Mouse (Mus musculus) embryonic facial prominence, embryonic 10.5 days (tissue): ENCODE results near the gene Ash1l. TPM values are rescaled to one million over a fixed set of nuclear protein-coding genes. Genes with fewer than 3 reads are reported as not detected.
A peak's percentile ranks its signal among the peaks of the same experiment; 100 is the strongest.

ENCODE experiments used
- DNase-seq: peaks from one replicate; pipeline ENCODE4 v3.0.0-alpha.2; 2017; ENCODE audit warnings: low spot score
- H3K27ac ChIP-seq: fragments of 300-500 bp; sonication (generic); replicated peaks from 2 replicates; pipeline ENCODE4 v1.5.1; 2016; ENCODE audit warnings: mild to moderate bottlenecking
- H3K27me3 ChIP-seq: fragments of 300-500 bp; sonication (generic); replicated peaks from 2 replicates; pipeline ENCODE4 v1.6.1; 2016; ENCODE audit warnings: low read depth, mild to moderate bottlenecking; ENCODE audit not compliant: poor library complexity, severe bottlenecking
- H3K36me3 ChIP-seq: fragments of 300-500 bp; sonication (generic); replicated peaks from 2 replicates; pipeline ENCODE4 v1.6.1; 2016; ENCODE audit warnings: mild to moderate bottlenecking, moderate library complexity
- H3K4me1 ChIP-seq: fragments of 300-500 bp; sonication (generic); 2 replicates; pipeline ENCODE4 v1.6.1; 2016
- H3K4me3 ChIP-seq: fragments of 300-500 bp; sonication (generic); 2 replicates; pipeline ENCODE4 v1.5.1; 2016; ENCODE audit warnings: mild to moderate bottlenecking, moderate library complexity
- H3K9me3 ChIP-seq: fragments of 300-500 bp; sonication (generic); 2 replicates; pipeline ENCODE4 v1.6.1; 2016; ENCODE audit warnings: mild to moderate bottlenecking
- WGBS: fragments of 180-500 bp; shearing (Covaris S2); methylation state at CpG from one replicate; pipeline ENCODE4 v1.1.7; 2016; 5-methylcytosine and 5-hydroxymethylcytosine counted together
- polyA plus RNA-seq: library from polyadenylated mRNA; unstranded; fragments of >200 nt; fragmentation: Nextera tagmentation; extraction: Ambion mirVana; gene quantifications from 2 replicates; pipeline ENCODE4 v1.2.1, GENCODE M21; 2016

Gene Ash1l
- polyA plus RNA-seq, 1 experiment from 2014 or later, result 16.3 TPM

- Histone ChIP-seq H3K4me1 (peaks cover 43% of the 10 kb centered on the region), H3K36me3 (peaks cover 28% of the 10 kb centered on the region), H3K27ac (peak overlapping the region; percentile 88), H3K27me3 (no peaks in the 10 kb centered on the region), H3K9me3 (no peaks in the 10 kb centered on the region), H3K4me3 (peak overlapping the region; percentile 83)
- DNase-seq, result no peak
- 65% methylated on average over 12 of the region's 12 CpGs for WGBS
These were observed 152.3 kb downstream of the Ash1l start for GRCm38 (mm10) chr3:89102495-89103290.

GRCm38 (mm10) chr3:89103291-89103595 is 152.8 kb downstream of the Ash1l start:
- peaks cover 38% of the 10 kb centered on the region for H3K4me1 ChIP-seq
- WGBS, result 81% methylated on average over 4 of the region's 4 CpGs
- H3K36me3 ChIP-seq, result peaks cover 22% of the 10 kb centered on the region
- H3K4me3 ChIP-seq, result no peak overlapping the region
- H3K9me3 ChIP-seq, result no peaks in the 10 kb centered on the region
- no peaks in the 10 kb centered on the region for H3K27me3 ChIP-seq
- H3K27ac ChIP-seq, result 0 out of 2 replicates have a peak overlapping the region, but pooled peaks have one; percentile 88
- no peak for DNase-seq

- no peaks in the 10 kb centered on the region for H3K36me3 ChIP-seq
- no peaks in the 10 kb centered on the region for H3K9me3 ChIP-seq
- peaks cover 12% of the 10 kb centered on the region for H3K4me1 ChIP-seq
- no peak overlapping the region for H3K4me3 ChIP-seq
- H3K27me3 ChIP-seq, result no peaks in the 10 kb centered on the region
- H3K27ac ChIP-seq, result no peak overlapping the region
- no peak for DNase-seq
These were observed 156.5 kb downstream of the Ash1l start for GRCm38 (mm10) chr3:89106881-89107280.

- 68% methylated on average over 3 of the region's 3 CpGs for WGBS
- no peaks in the 10 kb centered on the region for H3K36me3 ChIP-seq
- H3K27ac ChIP-seq, result no peak overlapping the region
- H3K27me3 ChIP-seq, result no peaks in the 10 kb centered on the region
- no peaks in the 10 kb centered on the region for H3K9me3 ChIP-seq
- no peak overlapping the region for H3K4me3 ChIP-seq
- no peak for DNase-seq
- H3K4me1 ChIP-seq, result peaks cover 8% of the 10 kb centered on the region
These were observed 157.1 kb downstream of the Ash1l start for GRCm38 (mm10) chr3:89107545-89107944.

- 71% methylated on average over 1 of the region's 1 CpGs for WGBS
- no peak overlapping the region for H3K27ac ChIP-seq
These were observed 157.7 kb downstream of the Ash1l start for GRCm38 (mm10) chr3:89108146-89108545.

GRCm38 (mm10) chr3:89113058-89113457 is 162.6 kb downstream of the Ash1l start:
- Histone ChIP-seq H3K27me3 (no peaks in the 10 kb centered on the region), H3K9me3 (no peaks in the 10 kb centered on the region), H3K27ac (no peak overlapping the region), H3K4me1 (no peaks in the 10 kb centered on the region), H3K36me3 (no peaks in the 10 kb centered on the region), H3K4me3 (no peak overlapping the region)
- WGBS, result 87% methylated on average over 4 of the region's 4 CpGs
- no peak for DNase-seq

More at GRCm38 (mm10) chr3:89108146-89108545, 157.7 kb downstream of the Ash1l start:
- Histone ChIP-seq H3K4me1 (peaks cover 2% of the 10 kb centered on the region; the same call in 1 of the 2 replicates), H3K36me3 (no peaks in the 10 kb centered on the region), H3K4me3 (no peak overlapping the region), H3K27me3 (no peaks in the 10 kb centered on the region), H3K9me3 (no peaks in the 10 kb centered on the region)
- DNase-seq, result no peak

- Histone ChIP-seq H3K27me3 (no peaks in the 10 kb centered on the region), H3K36me3 (no peaks in the 10 kb centered on the region), H3K4me1 (no peaks in the 10 kb centered on the region), H3K9me3 (no peaks in the 10 kb centered on the region), H3K4me3 (no peak overlapping the region), H3K27ac (no peak overlapping the region)
- DNase-seq, result no peak
- WGBS, result 7% methylated on average over 2 of the region's 2 CpGs
These were observed 165.1 kb downstream of the Ash1l start for GRCm38 (mm10) chr3:89115522-89115921.

GRCm38 (mm10) chr3:89123313-89123712 is 172.9 kb downstream of the Ash1l start:
- no peak for DNase-seq

GRCm38 (mm10) chr3:89124241-89124640 is 173.8 kb downstream of the Ash1l start:
- Histone ChIP-seq H3K27ac (no peak overlapping the region), H3K4me3 (no peak overlapping the region), H3K27me3 (no peaks in the 10 kb centered on the region), H3K9me3 (no peaks in the 10 kb centered on the region), H3K4me1 (peaks cover 6% of the 10 kb centered on the region), H3K36me3 (no peaks in the 10 kb centered on the region)
- WGBS, result 88% methylated on average over 3 of the region's 3 CpGs
- no peak for DNase-seq

More at GRCm38 (mm10) chr3:89123313-89123712, 172.9 kb downstream of the Ash1l start:
- Histone ChIP-seq H3K9me3 (no peaks in the 10 kb centered on the region), H3K4me1 (no peaks in the 10 kb centered on the region), H3K27ac (no peak overlapping the region), H3K4me3 (no peak overlapping the region), H3K36me3 (no peaks in the 10 kb centered on the region), H3K27me3 (no peaks in the 10 kb centered on the region)
- 85% methylated on average over 2 of the region's 2 CpGs for WGBS

- H3K4me1 ChIP-seq, result peaks cover 6% of the 10 kb centered on the region
- no peaks in the 10 kb centered on the region for H3K36me3 ChIP-seq
- WGBS, result 84% methylated on average over 3 of the region's 3 CpGs
- no peaks in the 10 kb centered on the region for H3K9me3 ChIP-seq
- no peak overlapping the region for H3K4me3 ChIP-seq
- no peak overlapping the region for H3K27ac ChIP-seq
- H3K27me3 ChIP-seq, result no peaks in the 10 kb centered on the region
- no peak for DNase-seq
These were observed 175.6 kb downstream of the Ash1l start for GRCm38 (mm10) chr3:89125981-89126380.

Other genes with a start within 250 kb of the Ash1l start
- gene Rit1, start 233.8 kb upstream of the Ash1l start, polyA plus RNA-seq, result 32.9 and 33.4 TPM in 2 replicates
- 52.4 and 59.1 TPM in 2 replicates for gene Syt11, start 175.5 kb upstream of the Ash1l start, polyA plus RNA-seq
- gene Gon4l, start 115.4 kb upstream of the Ash1l start, polyA plus RNA-seq, result 17.6 and 18.9 TPM in 2 replicates
- 63.0 and 64.9 TPM in 2 replicates for gene Msto1, start 36.6 kb upstream of the Ash1l start, polyA plus RNA-seq
- 142 and 145 TPM in 2 replicates for gene Dap3, start 559 bp downstream of the Ash1l start, polyA plus RNA-seq
- 15.4 and 18.5 TPM in 2 replicates for gene Rusc1, start 142.7 kb downstream of the Ash1l start, polyA plus RNA-seq
- gene Gm43738, start 150.5 kb downstream of the Ash1l start, polyA plus RNA-seq, result 0.09 TPM in 1 of 2 replicates, not detected in the other
- gene Fdps, start 151.3 kb downstream of the Ash1l start, polyA plus RNA-seq, result 364 and 386 TPM in 2 replicates
- gene Pklr, start 185.5 kb downstream of the Ash1l start, polyA plus RNA-seq, result 2.8 and 3.2 TPM in 2 replicates
- gene Hcn3, start 209.6 kb downstream of the Ash1l start, polyA plus RNA-seq, result 3.5 and 3.6 TPM in 2 replicates
- 33.6 and 36.2 TPM in 2 replicates for gene Clk2, start 214.2 kb downstream of the Ash1l start, polyA plus RNA-seq
- 108 and 117 TPM in 2 replicates for gene Scamp3, start 226.9 kb downstream of the Ash1l start, polyA plus RNA-seq
- gene Fam189b, start 232.5 kb downstream of the Ash1l start, polyA plus RNA-seq, result 29.0 and 30.8 TPM in 2 replicates